Mouse (Mus musculus) myocyte (in vitro differentiated cells): ENCODE measurements around the gene Syn3. TPM values are rescaled to one million over a fixed set of nuclear protein-coding genes. Genes with fewer than 3 reads are reported as not detected.
"Not testable (repeated sequence)": the region's sequence is repeated elsewhere in the genome, so short reads cannot be mapped to it uniquely, and the experiment has no call there.

Experiments used
- H3K27me3 ChIP-seq: one replicate; pipeline ENCODE4 v1.6.1; 2011; ENCODE audit not compliant: control insufficient read depth, insufficient read depth, insufficient read length
- H3K36me3 ChIP-seq: one replicate; pipeline ENCODE4 v1.6.1; 2011; ENCODE audit not compliant: control insufficient read depth, insufficient read depth
- H3K4me2 ChIP-seq: one replicate; pipeline ENCODE4 v1.6.1; 2011; ENCODE audit warnings: low read depth, control low read depth
- H3K4me3 ChIP-seq: one replicate; pipeline ENCODE4 v1.5.1; 2011; ENCODE audit warnings: mild to moderate bottlenecking, control low read depth, moderate library complexity
- H3K79me2 ChIP-seq: one replicate; pipeline ENCODE4 v1.6.1; 2011; ENCODE audit not compliant: control insufficient read depth, insufficient read depth
- H3ac ChIP-seq: one replicate; pipeline ENCODE4 v1.6.1; 2011; ENCODE audit not compliant: control insufficient read depth, insufficient read length
- CEBPB ChIP-seq: IDR thresholded peaks from 2 replicates; pipeline ENCODE4 v1.6.1; 2011; ENCODE audit warnings: mild to moderate bottlenecking, moderate library complexity; ENCODE audit not compliant: poor library complexity, insufficient read depth, severe bottlenecking
- E2F4 ChIP-seq: IDR thresholded peaks from one replicate; pipeline ENCODE4 v1.6.1; 2011; ENCODE audit warnings: mild to moderate bottlenecking, control low read depth, moderate library complexity; ENCODE audit not compliant: insufficient read depth
- MAX ChIP-seq: IDR thresholded peaks from one replicate; pipeline ENCODE4 v1.6.1; 2011; ENCODE audit warnings: low read depth, mild to moderate bottlenecking, control low read depth
- MYOD1 ChIP-seq, 3 experiments: IDR thresholded peaks; one replicate each; pipeline ENCODE4 v1.6.1; 2011; ENCODE audit warnings: control low read depth in 2 of 3, low read depth in 2 of 3, mild to moderate bottlenecking in 2 of 3, moderate library complexity in 1 of 3; ENCODE audit not compliant: insufficient read length in 2 of 3, control insufficient read depth in 1 of 3
- MYOG ChIP-seq, 3 experiments: IDR thresholded peaks; one replicate each; pipeline ENCODE4 v1.6.1; 2011; ENCODE audit warnings: control low read depth in 2 of 3, low read depth in 2 of 3, mild to moderate bottlenecking in 2 of 3; ENCODE audit not compliant: insufficient read length in 2 of 3, control insufficient read depth in 1 of 3, insufficient read depth in 1 of 3
- POLR2A ChIP-seq: IDR thresholded peaks from one replicate; pipeline ENCODE4 v1.6.1; 2011; ENCODE audit warnings: low read depth, mild to moderate bottlenecking, control low read depth, moderate library complexity; ENCODE audit not compliant: insufficient read length
- POLR2AphosphoS2 ChIP-seq: IDR thresholded peaks from one replicate; pipeline ENCODE4 v1.6.1; 2011; ENCODE audit warnings: low read depth, control low read depth; ENCODE audit not compliant: insufficient read length
- REST ChIP-seq: IDR thresholded peaks from one replicate; pipeline ENCODE4 v1.6.1; 2011; ENCODE audit warnings: mild to moderate bottlenecking, control low read depth, moderate library complexity; ENCODE audit not compliant: insufficient read depth, insufficient read length
- SRF ChIP-seq: IDR thresholded peaks from one replicate; pipeline ENCODE4 v1.6.1; 2011; ENCODE audit warnings: low read depth; ENCODE audit not compliant: control insufficient read depth, insufficient read length
- TCF12 ChIP-seq: IDR thresholded peaks from one replicate; pipeline ENCODE4 v1.6.1; 2011; ENCODE audit warnings: mild to moderate bottlenecking, control low read depth; ENCODE audit not compliant: poor library complexity, insufficient read depth, severe bottlenecking
- TCF3 ChIP-seq: IDR thresholded peaks from one replicate; pipeline ENCODE4 v1.6.1; 2011; ENCODE audit warnings: low read depth, control low read depth; ENCODE audit not compliant: insufficient read length
- USF1 ChIP-seq: IDR thresholded peaks from one replicate; pipeline ENCODE4 v1.6.1; 2011; ENCODE audit warnings: low read depth, mild to moderate bottlenecking, control low read depth, moderate library complexity
- polyA plus RNA-seq: library from polyadenylated mRNA; unstranded; fragments of >200 nt; fragmentation: generic; extraction: Trizol; gene quantifications from one replicate; pipeline ENCODE4 v1.2.1, GENCODE M21; 2012; ENCODE audit warnings: missing spikeins

Gene Syn3
- polyA plus RNA-seq, 1 experiment: 0.08 TPM

- Histone ChIP-seq H3K4me2 (no peak overlapping the region), H3K79me2 (no peaks in the 10 kb centered on the region), H3ac (no peak overlapping the region), H3K36me3 (no peaks in the 10 kb centered on the region), H3K4me3 (no peak overlapping the region), H3K27me3 (no peaks in the 10 kb centered on the region)
- TF ChIP-seq MYOD1 (IDR thresholded peaks at IDR 0.05; ENCODE audit: control insufficient read depth in 1 of 3, insufficient read length in 2 of 3, low read depth in 2 of 3) (no peak), REST (no peak), CEBPB (no peak)
Observed at GRCm38 (mm10) chr10:86032517-86032916, 466.2 kb downstream of the Syn3 start.

GRCm38 (mm10) chr10:86030743-86031142 is 468.0 kb downstream of the Syn3 start:
- no peak overlapping the region for H3ac ChIP-seq
- no peak overlapping the region for H3K4me2 ChIP-seq
- no peaks in the 10 kb centered on the region for H3K79me2 ChIP-seq
- no peak overlapping the region for H3K4me3 ChIP-seq
- TF ChIP-seq MYOG (IDR thresholded peaks at IDR 0.05; ENCODE audit: control insufficient read depth in 1 of 3, insufficient read depth in 1 of 3, insufficient read length in 2 of 3, low read depth in 2 of 3): no peak
- TF ChIP-seq POLR2A: no peak
- no peak for TF ChIP-seq MAX
- TF ChIP-seq TCF3: no peak
- TF ChIP-seq E2F4: no peak
- TF ChIP-seq POLR2AphosphoS2: no peak
- no peak for TF ChIP-seq SRF
- no peak for TF ChIP-seq REST
- no peak for TF ChIP-seq USF1
- TF ChIP-seq MYOD1 (IDR thresholded peaks at IDR 0.05; ENCODE audit: control insufficient read depth in 1 of 3, insufficient read length in 2 of 3, low read depth in 2 of 3): no peak
- no peak for TF ChIP-seq TCF12
- TF ChIP-seq CEBPB: no peak
- H3K27me3 ChIP-seq: no peaks in the 10 kb centered on the region
- H3K36me3 ChIP-seq: no peaks in the 10 kb centered on the region

GRCm38 (mm10) chr10:86026807-86027206 is 471.9 kb downstream of the Syn3 start:
- H3K4me3 ChIP-seq, H3K27me3 ChIP-seq, H3ac ChIP-seq, H3K36me3 ChIP-seq, H3K4me2 ChIP-seq, H3K79me2 ChIP-seq: not testable (repeated sequence)

- Histone ChIP-seq H3K36me3 (no peaks in the 10 kb centered on the region), H3K79me2 (peaks cover 6% of the 10 kb centered on the region), H3K27me3 (no peaks in the 10 kb centered on the region), H3K4me2 (no peak overlapping the region), H3ac (no peak overlapping the region), H3K4me3 (no peak overlapping the region)
- TF ChIP-seq USF1: no peak
- no peak for TF ChIP-seq SRF
- no peak for TF ChIP-seq MAX
- TF ChIP-seq TCF12: no peak
- TF ChIP-seq TCF3: no peak
- no peak for TF ChIP-seq MYOG (IDR thresholded peaks at IDR 0.05; ENCODE audit: control insufficient read depth in 1 of 3, insufficient read depth in 1 of 3, insufficient read length in 2 of 3, low read depth in 2 of 3)
- no peak for TF ChIP-seq MYOD1 (IDR thresholded peaks at IDR 0.05; ENCODE audit: control insufficient read depth in 1 of 3, insufficient read length in 2 of 3, low read depth in 2 of 3)
Observed at GRCm38 (mm10) chr10:86026354-86026753, 472.3 kb downstream of the Syn3 start.

GRCm38 (mm10) chr10:86025906-86026305 is 472.8 kb downstream of the Syn3 start:
- Histone ChIP-seq H3K79me2 (peaks cover 6% of the 10 kb centered on the region), H3K27me3 (no peaks in the 10 kb centered on the region), H3K36me3 (no peaks in the 10 kb centered on the region), H3K4me3 (no peak overlapping the region), H3K4me2 (no peak overlapping the region), H3ac (no peak overlapping the region)
- TF ChIP-seq POLR2A (no peak), POLR2AphosphoS2 (no peak), MYOD1 (IDR thresholded peaks at IDR 0.05; ENCODE audit: control insufficient read depth in 1 of 3, insufficient read length in 2 of 3, low read depth in 2 of 3) (no peak), E2F4 (no peak), REST (no peak), CEBPB (no peak), SRF (no peak), USF1 (no peak), TCF12 (no peak), TCF3 (no peak), MYOG (IDR thresholded peaks at IDR 0.05; ENCODE audit: control insufficient read depth in 1 of 3, insufficient read depth in 1 of 3, insufficient read length in 2 of 3, low read depth in 2 of 3) (no peak), MAX (no peak)

- H3ac ChIP-seq: no peak overlapping the region
- H3K4me2 ChIP-seq: no peak overlapping the region
- H3K36me3 ChIP-seq: no peaks in the 10 kb centered on the region
- H3K27me3 ChIP-seq: no peaks in the 10 kb centered on the region
- peak overlapping the region; percentile 31 for H3K4me3 ChIP-seq
- no peak for TF ChIP-seq USF1
- no peak for TF ChIP-seq POLR2AphosphoS2
- no peak for TF ChIP-seq MYOD1 (IDR thresholded peaks at IDR 0.05; ENCODE audit: control insufficient read depth in 1 of 3, insufficient read length in 2 of 3, low read depth in 2 of 3)
- TF ChIP-seq MYOG (IDR thresholded peaks at IDR 0.05; ENCODE audit: control insufficient read depth in 1 of 3, insufficient read depth in 1 of 3, insufficient read length in 2 of 3, low read depth in 2 of 3): no peak
- no peak for TF ChIP-seq MAX
- TF ChIP-seq TCF12: no peak
- peaks cover 6% of the 10 kb centered on the region for H3K79me2 ChIP-seq
Observed at GRCm38 (mm10) chr10:86023149-86023548, 475.5 kb downstream of the Syn3 start.
